Mouse (Mus musculus): Measurements from ENCODE around the gene Gpm6a. TPM values are rescaled to one million over a fixed set of nuclear protein-coding genes. Genes with fewer than 3 reads are reported as not detected.

The Gpm6a gene
- total RNA-seq (2017): not detected in 2 replicates

- ATAC-seq (replicated peaks in 1 of 2; ENCODE audit: insufficient read depth in 1 of 2, low FRiP score in 2 of 2, low TSS enrichment in 1 of 2, low read depth in 1 of 2, poor library complexity in 2 of 2, severe bottlenecking in 2 of 2): no peak
These were observed at the start of gene Gpm6a for GRCm38 (mm10) chr8:54954741-54955455. TSS of gene Gpm6a (plus strand) at chr8:54954843.

- no peak for ATAC-seq (replicated peaks in 1 of 2; ENCODE audit: insufficient read depth in 1 of 2, low FRiP score in 2 of 2, low TSS enrichment in 1 of 2, low read depth in 1 of 2, poor library complexity in 2 of 2, severe bottlenecking in 2 of 2)
These were observed 41.8 kb upstream of the Gpm6a start for GRCm38 (mm10) chr8:54912891-54913290.

GRCm38 (mm10) chr8:54917710-54918109, 36.9 kb upstream of the Gpm6a start:
- ATAC-seq (replicated peaks in 1 of 2; ENCODE audit: insufficient read depth in 1 of 2, low FRiP score in 2 of 2, low TSS enrichment in 1 of 2, low read depth in 1 of 2, poor library complexity in 2 of 2, severe bottlenecking in 2 of 2): no peak

GRCm38 (mm10) chr8:54922160-54922855, 32.3 kb upstream of the Gpm6a start:
- no peak for ATAC-seq (replicated peaks in 1 of 2; ENCODE audit: insufficient read depth in 1 of 2, low FRiP score in 2 of 2, low TSS enrichment in 1 of 2, low read depth in 1 of 2, poor library complexity in 2 of 2, severe bottlenecking in 2 of 2)

GRCm38 (mm10) chr8:54924936-54925335, 29.7 kb upstream of the Gpm6a start:
- no peak for ATAC-seq (replicated peaks in 1 of 2; ENCODE audit: insufficient read depth in 1 of 2, low FRiP score in 2 of 2, low TSS enrichment in 1 of 2, low read depth in 1 of 2, poor library complexity in 2 of 2, severe bottlenecking in 2 of 2)

GRCm38 (mm10) chr8:54932306-54932705, 22.3 kb upstream of the Gpm6a start:
- no peak for ATAC-seq (replicated peaks in 1 of 2; ENCODE audit: insufficient read depth in 1 of 2, low FRiP score in 2 of 2, low TSS enrichment in 1 of 2, low read depth in 1 of 2, poor library complexity in 2 of 2, severe bottlenecking in 2 of 2)

- no peak for ATAC-seq (replicated peaks in 1 of 2; ENCODE audit: insufficient read depth in 1 of 2, low FRiP score in 2 of 2, low TSS enrichment in 1 of 2, low read depth in 1 of 2, poor library complexity in 2 of 2, severe bottlenecking in 2 of 2)
These were observed 1.3 kb upstream of the Gpm6a start for GRCm38 (mm10) chr8:54953351-54953750.

- no peak for ATAC-seq (replicated peaks in 1 of 2; ENCODE audit: insufficient read depth in 1 of 2, low FRiP score in 2 of 2, low TSS enrichment in 1 of 2, low read depth in 1 of 2, poor library complexity in 2 of 2, severe bottlenecking in 2 of 2)
These were observed 613 bp upstream of the Gpm6a start for GRCm38 (mm10) chr8:54954030-54954429.

GRCm38 (mm10) chr8:54955456-54955800, 785 bp downstream of the Gpm6a start:
- ATAC-seq (replicated peaks in 1 of 2; ENCODE audit: insufficient read depth in 1 of 2, low FRiP score in 2 of 2, low TSS enrichment in 1 of 2, low read depth in 1 of 2, poor library complexity in 2 of 2, severe bottlenecking in 2 of 2): no peak

- ATAC-seq (replicated peaks in 1 of 2; ENCODE audit: insufficient read depth in 1 of 2, low FRiP score in 2 of 2, low TSS enrichment in 1 of 2, low read depth in 1 of 2, poor library complexity in 2 of 2, severe bottlenecking in 2 of 2): no peak
These were observed 1.4 kb downstream of the Gpm6a start for GRCm38 (mm10) chr8:54955935-54956573.

- no peak for ATAC-seq (replicated peaks in 1 of 2; ENCODE audit: insufficient read depth in 1 of 2, low FRiP score in 2 of 2, low TSS enrichment in 1 of 2, low read depth in 1 of 2, poor library complexity in 2 of 2, severe bottlenecking in 2 of 2)
These were observed 2.1 kb downstream of the Gpm6a start for GRCm38 (mm10) chr8:54956787-54957186.

- ATAC-seq (replicated peaks in 1 of 2; ENCODE audit: insufficient read depth in 1 of 2, low FRiP score in 2 of 2, low TSS enrichment in 1 of 2, low read depth in 1 of 2, poor library complexity in 2 of 2, severe bottlenecking in 2 of 2): no peak
These were observed 2.9 kb downstream of the Gpm6a start for GRCm38 (mm10) chr8:54957506-54957905.

- ATAC-seq (replicated peaks in 1 of 2; ENCODE audit: insufficient read depth in 1 of 2, low FRiP score in 2 of 2, low TSS enrichment in 1 of 2, low read depth in 1 of 2, poor library complexity in 2 of 2, severe bottlenecking in 2 of 2): no peak
These were observed 6.9 kb downstream of the Gpm6a start for GRCm38 (mm10) chr8:54961571-54961970.

- no peak for ATAC-seq (replicated peaks in 1 of 2; ENCODE audit: insufficient read depth in 1 of 2, low FRiP score in 2 of 2, low TSS enrichment in 1 of 2, low read depth in 1 of 2, poor library complexity in 2 of 2, severe bottlenecking in 2 of 2)
These were observed 20.4 kb downstream of the Gpm6a start for GRCm38 (mm10) chr8:54975020-54975419.

GRCm38 (mm10) chr8:54975506-54975905, 20.9 kb downstream of the Gpm6a start:
- no peak for ATAC-seq (replicated peaks in 1 of 2; ENCODE audit: insufficient read depth in 1 of 2, low FRiP score in 2 of 2, low TSS enrichment in 1 of 2, low read depth in 1 of 2, poor library complexity in 2 of 2, severe bottlenecking in 2 of 2)

GRCm38 (mm10) chr8:54975927-54976326, 21.3 kb downstream of the Gpm6a start:
- ATAC-seq (replicated peaks in 1 of 2; ENCODE audit: insufficient read depth in 1 of 2, low FRiP score in 2 of 2, low TSS enrichment in 1 of 2, low read depth in 1 of 2, poor library complexity in 2 of 2, severe bottlenecking in 2 of 2): no peak

- no peak for ATAC-seq (replicated peaks in 1 of 2; ENCODE audit: insufficient read depth in 1 of 2, low FRiP score in 2 of 2, low TSS enrichment in 1 of 2, low read depth in 1 of 2, poor library complexity in 2 of 2, severe bottlenecking in 2 of 2)
These were observed 22.0 kb downstream of the Gpm6a start for GRCm38 (mm10) chr8:54976663-54977062.

GRCm38 (mm10) chr8:54986791-54987190, 32.1 kb downstream of the Gpm6a start:
- no peak for ATAC-seq (replicated peaks in 1 of 2; ENCODE audit: insufficient read depth in 1 of 2, low FRiP score in 2 of 2, low TSS enrichment in 1 of 2, low read depth in 1 of 2, poor library complexity in 2 of 2, severe bottlenecking in 2 of 2)

Measured in hematopoietic stem cell, adult 5-6 weeks (primary cell).